Mouse (Mus musculus): ENCODE measurements around the gene Eif4g3. TPM values are rescaled to one million over a fixed set of nuclear protein-coding genes. Genes with fewer than 3 reads are reported as not detected.

The Eif4g3 gene
- polyA plus RNA-seq, 1 experiment, result 88.6 TPM

DNA sequence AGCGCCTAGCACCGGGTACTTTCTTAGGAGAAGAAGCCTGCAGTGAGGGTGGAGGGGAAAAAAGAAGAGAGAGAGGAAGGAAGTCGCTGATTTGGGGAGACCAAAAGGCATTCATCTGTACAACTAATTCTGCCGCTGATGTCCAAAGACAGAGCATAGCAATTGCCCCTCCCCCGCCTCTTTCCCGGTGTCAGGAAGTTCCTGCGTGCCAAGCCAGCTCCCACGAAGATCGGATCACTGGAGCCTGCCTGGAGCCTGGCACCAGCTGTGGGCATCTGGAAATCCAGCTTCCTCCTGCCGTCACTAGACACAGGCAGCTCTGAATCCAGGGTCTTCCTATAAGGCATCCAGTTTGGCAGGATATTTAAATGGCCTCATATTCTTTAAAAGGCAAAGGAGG is 8.6 kb upstream of the Eif4g3 start:
- TF ChIP-seq GATA1 (IDR thresholded peaks at IDR 0.05; ENCODE audit: low read length), result no peak

DNA sequence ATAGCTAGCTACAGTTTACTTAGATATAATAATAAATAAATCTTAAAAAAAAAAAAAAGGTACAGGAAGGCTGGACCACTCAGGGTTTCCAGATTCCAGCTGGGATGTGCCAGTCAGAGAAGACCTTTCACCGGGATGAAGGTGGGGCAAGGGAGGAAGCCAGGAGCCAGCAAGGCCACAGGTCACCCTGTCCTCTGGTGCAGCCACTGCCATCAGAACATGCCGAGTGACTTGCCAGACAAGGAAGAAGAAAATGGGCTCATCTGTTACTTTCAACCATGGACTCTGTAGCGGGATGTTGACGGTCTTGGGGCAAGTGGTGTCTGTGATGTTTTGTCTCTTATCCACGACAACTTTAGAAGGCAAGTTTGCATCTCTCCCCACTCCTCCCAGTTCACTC is 8.1 kb upstream of the Eif4g3 start:
- TF ChIP-seq GATA1 (IDR thresholded peaks at IDR 0.05; ENCODE audit: low read length), result no peak

DNA sequence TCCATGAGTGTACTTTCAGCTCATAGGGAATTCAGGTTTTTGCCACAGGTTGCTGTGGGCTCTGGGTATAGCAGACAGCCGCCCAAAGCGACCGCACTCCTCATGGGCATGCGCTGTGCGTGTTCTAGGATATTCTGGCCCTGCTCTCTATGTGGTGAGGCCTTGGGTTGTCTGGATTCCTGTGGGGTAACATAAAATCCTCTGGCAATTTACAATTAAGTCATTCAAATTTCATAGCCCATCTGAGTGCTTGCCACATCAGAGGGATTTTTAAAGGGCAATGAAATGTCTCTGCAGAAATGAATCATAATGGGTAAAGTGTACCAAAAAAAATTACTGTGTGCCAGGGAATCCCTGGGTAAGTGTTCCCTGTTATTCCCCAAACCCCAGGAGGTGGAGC is 3.4 kb upstream of the Eif4g3 start:
- TF ChIP-seq GATA1 (IDR thresholded peaks at IDR 0.05; ENCODE audit: low read length), result no peak

DNA sequence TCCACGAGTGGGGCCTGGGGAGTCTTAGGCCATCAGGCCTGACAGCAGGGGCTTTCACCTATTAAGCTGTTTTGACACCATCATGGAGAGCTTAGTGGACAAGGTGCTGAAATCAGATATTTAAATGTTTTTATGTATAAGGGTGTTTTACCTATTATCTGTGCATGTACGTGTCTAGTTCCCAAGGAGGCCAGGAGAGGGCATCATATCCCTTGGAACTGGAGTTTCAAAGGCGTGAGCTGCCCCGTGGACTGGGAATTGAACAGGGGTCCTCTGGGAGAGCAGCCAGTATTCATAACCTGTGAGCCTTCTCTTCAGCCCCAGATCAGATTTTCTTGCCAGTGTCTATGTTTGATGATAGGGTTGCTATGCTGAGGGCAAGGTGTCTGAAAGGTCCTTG is 2.4 kb upstream of the Eif4g3 start:
- TF ChIP-seq GATA1 (IDR thresholded peaks at IDR 0.05; ENCODE audit: low read length), result no peak

DNA sequence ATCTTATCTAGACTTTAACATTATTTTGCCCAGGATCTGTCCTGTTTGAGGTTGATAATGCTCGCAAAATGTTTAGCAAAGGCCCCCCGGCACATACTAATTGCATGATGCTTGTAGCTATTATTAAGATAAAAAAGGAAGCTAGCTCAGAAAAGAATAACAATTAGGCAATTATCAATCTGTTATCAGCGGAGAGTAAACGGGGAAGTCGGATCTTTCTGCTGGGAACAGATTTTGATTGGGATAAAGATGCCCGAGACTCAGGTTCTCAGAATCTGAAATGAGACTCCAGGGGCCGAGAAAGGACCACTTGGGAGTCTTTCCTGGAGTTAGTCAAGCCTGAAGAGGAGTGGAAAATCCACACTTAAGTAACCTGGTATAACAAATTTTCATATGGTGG is 1.6 kb upstream of the Eif4g3 start:
- TF ChIP-seq GATA1 (IDR thresholded peaks at IDR 0.05; ENCODE audit: low read length), result peak; percentile 10

DNA sequence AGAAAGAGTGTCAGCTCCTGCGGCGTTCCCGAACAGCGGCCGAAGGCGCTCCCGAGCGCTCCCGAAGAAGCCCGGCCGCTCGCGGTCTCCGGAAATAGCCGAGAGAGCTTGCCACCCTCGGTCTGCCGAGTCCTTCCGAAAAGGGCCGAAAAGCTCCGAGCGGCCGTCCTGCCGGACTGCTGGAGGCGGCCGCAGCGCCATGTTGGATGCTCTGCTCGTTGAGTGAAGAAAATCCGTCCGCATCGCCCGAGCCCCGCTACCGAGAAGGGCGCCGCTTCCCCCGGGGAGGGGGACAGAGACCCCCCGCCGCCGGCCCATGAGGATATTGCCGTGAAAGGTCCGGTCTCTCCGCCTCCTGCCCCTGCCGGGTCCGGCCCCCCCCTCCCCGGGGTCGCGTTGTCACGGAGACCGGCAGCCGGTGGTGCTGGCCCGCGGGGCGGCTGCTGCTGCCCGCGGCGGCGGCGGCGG is 503 bp downstream of the Eif4g3 start:
- TF ChIP-seq GATA1 (IDR thresholded peaks at IDR 0.05; ENCODE audit: low read length), result no peak

DNA sequence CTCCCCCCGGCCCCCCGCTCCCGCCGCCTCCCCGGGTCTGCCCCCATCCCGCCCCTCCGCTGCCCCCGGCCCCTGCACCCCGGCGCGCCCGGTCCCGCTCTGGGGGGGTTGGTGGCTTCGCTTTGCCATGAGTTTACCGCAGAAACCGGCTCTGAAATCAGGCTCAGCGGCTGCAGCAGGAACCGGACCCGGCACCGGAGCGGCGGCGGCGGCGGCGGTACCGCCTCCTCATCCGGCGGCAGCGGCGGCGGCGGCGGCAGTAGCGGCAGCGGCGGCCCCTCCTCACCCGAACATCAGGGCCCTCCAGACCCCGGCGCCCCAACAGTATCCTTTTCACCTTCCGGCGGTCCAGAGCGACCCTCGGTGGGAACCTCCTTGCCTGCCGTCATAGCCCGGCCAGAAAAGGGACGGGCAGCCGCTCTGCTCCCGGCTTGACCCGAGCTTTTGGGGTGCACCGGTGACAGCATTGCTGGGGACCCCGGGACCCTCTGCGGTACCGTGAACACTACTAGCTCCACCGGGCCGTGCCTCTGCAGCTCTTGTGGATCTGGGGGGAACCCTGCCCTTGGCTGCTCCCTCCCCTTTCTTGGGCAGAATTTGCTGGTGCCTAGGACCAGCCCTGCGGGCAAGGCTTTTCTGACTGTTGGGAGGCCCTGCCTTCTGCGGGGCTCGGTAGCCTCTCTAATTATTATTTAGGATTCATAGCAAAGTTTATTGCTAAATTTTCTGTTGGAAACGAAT is 1.2 kb downstream of the Eif4g3 start:
- TF ChIP-seq GATA1 (IDR thresholded peaks at IDR 0.05; ENCODE audit: low read length), result no peak

DNA sequence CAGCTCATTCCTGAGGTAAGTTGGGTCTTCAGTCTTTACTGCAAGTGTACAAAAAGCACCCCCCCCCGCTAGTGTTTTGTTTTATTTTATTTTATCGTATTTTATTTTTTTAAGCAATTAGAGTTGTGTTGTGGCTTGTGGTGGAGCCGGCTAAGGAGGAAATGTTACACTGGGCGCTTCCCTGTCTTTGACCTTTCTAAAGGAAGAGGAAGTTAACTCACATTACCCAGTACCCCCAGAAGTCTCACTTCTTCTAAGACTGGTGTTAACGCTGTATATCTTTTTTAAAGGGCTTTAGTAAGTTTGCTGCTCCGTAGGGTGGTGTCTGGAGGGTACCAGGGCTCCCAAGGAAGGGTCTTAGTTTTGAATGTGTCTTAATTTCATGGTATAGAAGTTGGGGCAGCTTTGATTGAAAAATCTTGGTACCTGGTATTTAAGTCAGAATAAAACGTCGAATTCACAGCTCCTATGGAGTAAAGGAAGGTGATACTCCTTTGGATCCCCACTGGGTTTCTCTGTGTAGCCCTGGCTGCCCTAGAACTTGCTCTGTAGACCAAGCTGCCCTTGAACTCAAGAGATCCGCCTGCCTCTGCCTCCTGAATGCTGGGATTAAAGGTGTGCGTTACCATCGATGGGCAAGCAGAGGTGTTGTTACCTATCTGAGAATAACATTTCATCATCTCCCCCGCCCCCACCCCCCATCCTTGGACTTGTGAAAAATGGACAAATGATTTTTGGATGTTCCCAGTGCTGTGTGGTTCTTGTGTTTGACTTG is 1.9 kb downstream of the Eif4g3 start:
- no peak for TF ChIP-seq GATA1 (IDR thresholded peaks at IDR 0.05; ENCODE audit: low read length)

DNA sequence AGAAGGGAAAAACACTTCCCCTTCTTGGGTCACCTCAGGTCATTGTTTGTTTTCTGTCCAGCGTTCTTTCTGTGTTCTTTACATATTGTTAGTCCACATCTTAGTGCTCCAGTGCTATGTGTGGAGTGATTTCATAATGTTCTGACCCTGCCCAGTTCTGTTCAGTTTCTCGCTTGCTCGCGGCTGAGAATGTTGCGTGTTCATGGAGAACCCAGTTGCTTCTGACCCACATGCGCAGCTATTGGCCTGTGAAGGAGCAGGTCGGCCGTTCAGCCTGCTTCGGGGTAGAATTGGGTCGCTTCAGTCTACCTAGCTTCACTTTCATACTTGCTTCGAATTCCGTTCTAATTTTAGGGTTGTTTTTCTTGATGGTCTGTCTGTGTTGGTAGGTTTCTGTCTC is 2.6 kb downstream of the Eif4g3 start:
- no peak for TF ChIP-seq GATA1 (IDR thresholded peaks at IDR 0.05; ENCODE audit: low read length)

DNA sequence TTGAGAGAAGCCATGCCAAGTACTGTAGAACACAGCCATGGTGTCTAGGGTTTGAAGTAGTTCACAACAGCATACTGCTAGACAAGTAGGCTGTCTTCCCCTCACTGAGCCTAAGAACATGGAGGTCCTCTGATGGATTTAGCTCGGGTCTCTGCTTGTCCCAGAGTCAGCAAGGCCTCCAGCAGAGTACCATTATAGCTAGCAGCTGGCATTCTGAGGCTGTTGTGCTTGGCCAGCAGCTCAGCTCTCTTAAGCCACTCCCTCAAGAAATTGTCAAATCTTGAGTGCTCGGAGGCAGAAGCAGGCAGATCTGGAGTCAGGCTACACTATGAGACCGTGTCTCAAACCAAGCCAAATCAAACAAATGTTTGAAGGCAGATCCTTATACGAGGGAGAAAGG is 5.4 kb downstream of the Eif4g3 start:
- TF ChIP-seq GATA1 (IDR thresholded peaks at IDR 0.05; ENCODE audit: low read length), result no peak

DNA sequence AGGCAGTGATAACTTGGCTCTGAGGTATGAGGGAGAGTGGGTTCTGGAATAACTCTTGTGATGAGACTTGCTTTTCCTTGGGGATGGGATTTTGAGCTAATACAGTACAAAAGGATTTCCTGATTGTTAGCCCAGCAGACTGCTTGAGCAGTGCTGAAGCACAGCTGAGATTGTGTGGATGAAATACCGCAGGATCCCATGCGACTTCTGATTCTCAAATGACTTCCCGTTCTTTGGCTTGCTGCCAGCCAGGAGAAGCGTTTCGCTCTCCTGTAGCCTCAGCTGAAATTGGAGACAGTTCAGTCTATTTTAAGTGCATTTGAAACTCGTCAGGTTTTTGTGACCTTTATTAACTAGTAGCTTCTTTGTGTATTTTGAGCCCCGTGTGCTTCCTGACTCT is 7.9 kb downstream of the Eif4g3 start:
- TF ChIP-seq GATA1 (IDR thresholded peaks at IDR 0.05; ENCODE audit: low read length), result no peak

DNA sequence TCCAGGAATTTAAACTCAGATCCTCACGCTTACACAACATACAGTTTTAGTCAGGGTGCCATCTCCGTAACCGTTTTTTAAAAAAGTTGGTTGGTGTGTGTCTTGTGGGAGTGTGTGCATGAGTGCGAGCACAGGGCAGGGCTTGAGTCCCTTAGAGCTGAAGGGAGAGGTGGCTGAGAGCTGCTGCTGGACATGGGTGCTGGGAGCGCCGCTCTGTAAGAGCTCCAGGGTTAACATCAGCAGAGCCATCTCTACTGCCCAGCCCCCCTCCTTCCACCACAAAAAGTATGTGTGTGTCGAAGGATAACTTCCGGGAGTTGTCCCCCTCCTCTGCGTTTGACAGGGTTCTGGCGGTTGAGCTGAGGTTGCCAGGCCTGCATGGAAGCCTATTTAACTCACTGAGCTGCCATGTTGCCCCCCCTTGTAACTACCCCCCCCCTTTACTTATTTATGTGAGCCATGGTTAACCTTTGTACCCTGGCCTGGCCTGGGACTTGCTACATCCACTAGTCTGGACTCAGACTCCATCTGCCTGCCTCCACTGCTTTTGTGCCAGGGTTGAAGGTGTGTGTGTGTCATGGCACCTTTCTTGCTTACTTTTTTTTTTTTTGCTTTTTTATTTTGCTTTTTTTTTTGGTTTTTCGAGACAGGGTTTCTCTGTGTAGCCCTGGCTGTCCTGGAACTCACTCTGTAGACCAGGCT is 11.2 kb downstream of the Eif4g3 start:
- no peak for TF ChIP-seq GATA1 (IDR thresholded peaks at IDR 0.05; ENCODE audit: low read length)

DNA sequence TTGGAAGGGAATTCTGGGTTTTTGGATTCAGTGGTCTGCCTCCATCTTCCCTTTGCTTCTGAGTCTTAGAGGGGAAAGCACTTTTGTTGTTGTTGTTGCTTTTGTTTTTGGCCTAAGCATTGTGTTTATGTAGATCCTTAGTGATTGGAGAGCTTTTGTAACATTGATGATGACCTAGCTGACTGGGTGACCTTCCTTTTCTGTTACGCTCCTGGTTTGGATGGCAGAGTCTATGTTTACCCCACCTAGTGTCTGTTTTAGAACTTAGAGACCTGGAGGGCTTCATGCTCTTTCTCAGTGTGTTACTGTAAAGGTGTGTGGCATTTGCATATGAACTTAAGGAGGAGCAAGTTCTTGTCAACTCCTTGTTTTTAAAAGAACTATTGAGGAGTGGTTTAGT is 13.0 kb downstream of the Eif4g3 start:
- TF ChIP-seq GATA1 (IDR thresholded peaks at IDR 0.05; ENCODE audit: low read length), result no peak

DNA sequence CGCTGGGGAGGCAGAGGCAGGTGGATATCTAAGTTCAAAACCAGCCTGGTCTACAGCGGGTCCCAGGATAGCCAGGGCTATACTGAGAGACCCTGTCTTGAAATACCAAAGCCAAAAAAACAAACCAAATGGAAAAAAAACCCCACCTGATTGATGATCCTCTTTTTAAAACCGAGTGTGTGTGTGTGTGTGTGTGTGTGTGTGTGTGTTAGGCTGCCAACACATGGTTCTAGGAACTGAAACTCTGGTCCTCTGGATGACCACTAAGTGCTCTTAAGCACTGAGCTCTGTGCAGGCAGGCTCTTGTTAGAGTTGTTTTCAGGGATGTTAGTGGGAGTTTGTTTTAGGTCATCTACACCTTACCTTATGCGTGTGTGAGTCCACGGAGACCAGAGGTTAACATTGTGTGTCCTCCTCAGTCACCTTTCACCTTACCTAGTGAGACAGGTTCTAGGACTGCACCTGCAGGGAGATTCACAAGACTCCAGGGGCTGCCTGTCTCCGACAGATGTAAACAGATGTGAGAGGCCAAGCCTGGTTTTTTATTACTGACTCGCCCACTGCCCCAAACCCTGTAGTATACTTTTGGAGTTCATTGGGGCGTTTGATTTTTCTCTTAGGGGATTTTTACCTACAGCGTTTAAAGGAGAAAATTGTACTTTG is 14.3 kb downstream of the Eif4g3 start:
- no peak for TF ChIP-seq GATA1 (IDR thresholded peaks at IDR 0.05; ENCODE audit: low read length)

DNA sequence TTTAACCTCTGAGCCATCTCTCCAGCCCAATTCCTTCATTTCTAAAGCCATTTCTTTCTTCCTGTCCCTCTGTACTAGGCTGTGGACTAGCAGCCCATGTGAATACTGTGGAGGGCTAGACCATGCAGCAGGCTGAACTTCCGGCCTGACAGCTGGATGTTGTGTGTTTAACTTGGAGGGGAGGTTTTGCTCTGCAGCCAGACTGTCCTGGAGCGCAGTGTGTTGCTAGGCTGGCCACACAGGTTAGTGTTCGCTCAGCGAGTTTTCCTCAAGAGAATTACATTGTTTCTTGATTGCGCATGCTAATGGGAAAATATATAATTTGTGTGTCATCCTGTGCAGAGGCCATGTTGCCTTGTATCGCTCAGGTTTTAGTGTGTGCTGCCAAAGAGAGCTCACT is 15.8 kb downstream of the Eif4g3 start:
- no peak for TF ChIP-seq GATA1 (IDR thresholded peaks at IDR 0.05; ENCODE audit: low read length)
